8 mouse cellular contexts compared by ENCODE assay signal in the genomic region with DNA sequence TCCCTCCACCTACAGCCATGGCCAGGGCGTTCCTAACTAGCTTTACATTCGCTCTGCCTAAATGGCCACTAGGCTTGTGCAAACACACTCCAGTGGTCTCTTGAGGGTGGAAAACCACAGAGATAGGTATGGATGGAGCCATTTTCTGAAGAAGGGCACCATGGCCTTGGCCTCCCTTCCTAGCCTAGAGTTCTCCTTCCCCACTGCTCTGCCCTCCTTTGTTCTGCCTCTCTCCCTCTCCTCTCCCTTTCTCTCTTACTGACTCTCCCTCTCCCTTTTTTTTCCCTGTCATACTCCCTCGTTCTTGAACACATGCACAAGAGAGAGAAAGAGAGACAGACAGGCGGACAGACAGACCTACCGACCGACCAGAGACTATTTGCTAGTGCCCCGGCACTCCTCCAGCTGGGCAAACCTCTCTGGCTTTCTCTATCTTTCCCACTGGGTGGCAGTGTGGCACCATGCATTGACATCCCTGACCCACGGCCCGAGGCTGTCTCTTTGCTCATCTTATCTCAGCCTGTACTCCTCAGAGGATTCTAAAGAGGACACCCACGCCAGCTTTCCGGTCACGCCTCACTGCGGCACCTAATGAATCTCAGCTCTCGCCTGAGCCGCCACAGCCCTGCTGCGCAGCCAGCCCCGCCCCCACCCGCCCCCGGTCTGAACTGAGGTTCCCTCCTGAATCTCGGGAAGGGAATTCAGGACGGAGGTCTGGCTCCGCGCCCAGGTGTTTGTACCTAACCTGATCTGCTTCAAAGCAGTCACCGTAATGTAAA. TPM values are rescaled to one million over a fixed set of nuclear protein-coding genes. Genes with fewer than 3 reads are reported as not detected.
A peak's percentile ranks its signal among the peaks of the same experiment; 100 is the strongest.
DNase-seq lines count a peak whose midpoint lies in the region; ATAC-seq and TF ChIP-seq lines count a peak whose summit lies in the region.

No protein-coding gene starts in this region.

- peak overlapping the region; percentile 59 for H3K4me2 ChIP-seq in embryonic facial prominence, embryonic 14.5 days (ENCODE audit: low read depth, low read length)
- peak overlapping the region; percentile 51 for H3K4me2 ChIP-seq in kidney, embryonic 14.5 days (replicated peaks; ENCODE audit: low read depth, low read length)
- peak overlapping the region; percentile 67 for H3K4me2 ChIP-seq in limb, embryonic 14.5 days (replicated peaks; ENCODE audit: low read depth, low read length, severe bottlenecking)
- H3K4me2 ChIP-seq in midbrain, postnatal 0 days (ENCODE audit: low read depth, low read length, poor library complexity, severe bottlenecking), result peak overlapping the region; percentile 59

- no peak for TF ChIP-seq POLR2A in bone marrow, adult 2 months (IDR thresholded peaks at IDR 0.05; ENCODE audit: borderline replicate concordance, control insufficient read depth, low read depth, low read length)
- TF ChIP-seq POLR2A in limb, embryonic 14.5 days (IDR thresholded peaks at IDR 0.05; ENCODE audit: borderline replicate concordance, extremely low read depth, insufficient read depth, insufficient read length), result no peak

- no peaks in the 10 kb centered on the region for H3K4me1 ChIP-seq in bone marrow, adult 2 months (ENCODE audit: control insufficient read depth, insufficient read depth, low read length)
- H3K4me1 ChIP-seq in embryonic facial prominence, embryonic 14.5 days (ENCODE audit: control insufficient read depth, insufficient read depth, low read length), result no peaks in the 10 kb centered on the region
- H3K4me1 ChIP-seq in kidney, embryonic 14.5 days (ENCODE audit: control insufficient read depth, insufficient read depth, low read length), result peaks cover 4% of the 10 kb centered on the region; the same call in 1 of the 2 replicates
- no peaks in the 10 kb centered on the region for H3K4me1 ChIP-seq in limb, embryonic 14.5 days (ENCODE audit: control insufficient read depth, insufficient read depth, low read length)
- peaks cover 11% of the 10 kb centered on the region for H3K4me1 ChIP-seq in midbrain, postnatal 0 days (ENCODE audit: insufficient read depth, low read length)

- peak; percentile 71 to 76 for DNase-seq in B cell, adult 2 months
- peak; percentile 91 for DNase-seq in embryonic facial prominence, embryonic 14.5 days (ENCODE audit: low spot score)
- DNase-seq in heart, adult 9 months (ENCODE audit: low spot score in 2 of 2), result peak; percentile 78 to 82
- peak; percentile 78 for DNase-seq in limb, embryonic 14.5 days (ENCODE audit: low spot score)
- DNase-seq in midbrain, postnatal 0 days (ENCODE audit: low spot score), result peak; percentile 95
- peak; percentile 55 to 59 for DNase-seq in spleen, postnatal 36 days (ENCODE audit: low spot score in 2 of 2)

- ATAC-seq in embryonic facial prominence, embryonic 14.5 days (ENCODE audit: low read depth), result peak; percentile 89
- peak; percentile 96 for ATAC-seq in kidney, embryonic 14.5 days (ENCODE audit: low FRiP score, low TSS enrichment)
- peak; percentile 85 for ATAC-seq in limb, embryonic 14.5 days (ENCODE audit: low FRiP score, low read depth)
- peak; percentile 92 for ATAC-seq in midbrain, postnatal 0 days (ENCODE audit: low FRiP score)

- WGBS in bone marrow, adult 2 months, result 11% methylated on average over 24 of the region's 24 CpGs
- 9% methylated on average over 24 of the region's 24 CpGs for WGBS in embryonic facial prominence, embryonic 14.5 days
- WGBS in kidney, embryonic 14.5 days, result 9% methylated on average over 24 of the region's 24 CpGs
- 9% methylated on average over 24 of the region's 24 CpGs for WGBS in limb, embryonic 14.5 days
- 8% methylated on average over 23 of the region's 24 CpGs for WGBS in midbrain, postnatal 0 days

- TF ChIP-seq CTCF in bone marrow, adult 2 months (IDR thresholded peaks at IDR 0.05; ENCODE audit: control insufficient read depth, insufficient read depth, low read length), result peak; percentile 64
- peak; percentile 94 for TF ChIP-seq CTCF in midbrain, postnatal 0 days (IDR thresholded peaks at IDR 0.05)

- H3K36me3 ChIP-seq in embryonic facial prominence, embryonic 14.5 days (ENCODE audit: control insufficient read depth, insufficient read depth, low read length), result no peaks in the 10 kb centered on the region
- H3K36me3 ChIP-seq in kidney, embryonic 14.5 days (ENCODE audit: control insufficient read depth, insufficient read depth, low read length), result no peaks in the 10 kb centered on the region
- no peaks in the 10 kb centered on the region for H3K36me3 ChIP-seq in limb, embryonic 14.5 days (ENCODE audit: control insufficient read depth, insufficient read depth, low read length)
- no peaks in the 10 kb centered on the region for H3K36me3 ChIP-seq in midbrain, postnatal 0 days (ENCODE audit: insufficient read depth, low read length)

- H3K27me3 ChIP-seq in embryonic facial prominence, embryonic 14.5 days (replicated peaks; ENCODE audit: control insufficient read depth, insufficient read depth, low read length), result no peaks in the 10 kb centered on the region
- H3K27me3 ChIP-seq in kidney, embryonic 14.5 days (ENCODE audit: control insufficient read depth, insufficient read depth, low read length), result no peaks in the 10 kb centered on the region
- peaks cover 5% of the 10 kb centered on the region; the same call in 1 of the 2 replicates for H3K27me3 ChIP-seq in limb, embryonic 14.5 days (ENCODE audit: control insufficient read depth, insufficient read depth, low read length)
- H3K27me3 ChIP-seq in midbrain, postnatal 0 days (ENCODE audit: insufficient read depth, low read length), result no peaks in the 10 kb centered on the region

- H3K4me3 ChIP-seq in bone marrow, adult 2 months (replicated peaks; ENCODE audit: control insufficient read depth, low read depth, low read length), result no peak overlapping the region
- peak overlapping the region; percentile 38 for H3K4me3 ChIP-seq in embryonic facial prominence, embryonic 14.5 days (ENCODE audit: low read depth, low read length)
- peak overlapping the region; percentile 40 for H3K4me3 ChIP-seq in kidney, embryonic 14.5 days (ENCODE audit: low read length)
- H3K4me3 ChIP-seq in limb, embryonic 14.5 days (replicated peaks; ENCODE audit: low read length), result peak overlapping the region; percentile 43
- peak overlapping the region; percentile 22 for H3K4me3 ChIP-seq in midbrain, postnatal 0 days (ENCODE audit: low read depth, low read length)

- H3K9me3 ChIP-seq in embryonic facial prominence, embryonic 14.5 days (ENCODE audit: control insufficient read depth, low read length), result no peaks in the 10 kb centered on the region
- no peaks in the 10 kb centered on the region for H3K9me3 ChIP-seq in kidney, embryonic 14.5 days (ENCODE audit: control insufficient read depth, low read length)
- 0 out of 2 replicates have a peak, but pooled peaks cover 4% of the 10 kb centered on the region for H3K9me3 ChIP-seq in limb, embryonic 14.5 days (ENCODE audit: control insufficient read depth, low read length)
- H3K9me3 ChIP-seq in midbrain, postnatal 0 days (ENCODE audit: low read length), result no peaks in the 10 kb centered on the region

- H3K27ac ChIP-seq in bone marrow, adult 2 months (ENCODE audit: control insufficient read depth, insufficient read depth, low read depth, low read length, poor library complexity), result no peak overlapping the region
- no peak overlapping the region for H3K27ac ChIP-seq in embryonic facial prominence, embryonic 14.5 days (replicated peaks; ENCODE audit: low read depth, low read length)
- no peak overlapping the region for H3K27ac ChIP-seq in kidney, embryonic 14.5 days (ENCODE audit: low read depth, low read length)
- H3K27ac ChIP-seq in limb, embryonic 14.5 days (replicated peaks; ENCODE audit: low read depth, low read length), result no peak overlapping the region
- H3K27ac ChIP-seq in midbrain, postnatal 0 days (ENCODE audit: low read depth, low read length), result peak overlapping the region; percentile 69

- H3K9ac ChIP-seq in embryonic facial prominence, embryonic 14.5 days (ENCODE audit: low read depth, low read length), result peak overlapping the region; percentile 52
- 0 out of 2 replicates have a peak overlapping the region, but pooled peaks have one; percentile 12 for H3K9ac ChIP-seq in kidney, embryonic 14.5 days (ENCODE audit: low read depth, low read length)
- peak overlapping the region; percentile 55 for H3K9ac ChIP-seq in limb, embryonic 14.5 days (ENCODE audit: low read depth, low read length, severe bottlenecking)
- peak overlapping the region; percentile 54 for H3K9ac ChIP-seq in midbrain, postnatal 0 days (replicated peaks; ENCODE audit: low read length, poor library complexity, severe bottlenecking)

RNA-seq across cellular contexts. Expression of gene Allc, which starts 7.0 kb away (rescaled TPM):
- not detected in 2 replicates for polyA plus RNA-seq in bone marrow, adult 2 months (2011; ENCODE audit: insufficient read depth, insufficient read length, low replicate concordance, missing spikeins)
- not detected in 2 replicates for polyA plus RNA-seq in embryonic facial prominence, embryonic 14.5 days (2014; fragmentation: Nextera tagmentation; extraction: Ambion mirVana)
- polyA plus RNA-seq in kidney, embryonic 14.5 days (2014; fragmentation: Nextera tagmentation; extraction: Ambion mirVana), result 0.14 TPM in 1 of 2 replicates, not detected in the other
- not detected in 2 replicates for polyA plus RNA-seq in limb, embryonic 14.5 days (2012; rRNA removed)
- polyA plus RNA-seq in limb, embryonic 14.5 days (2014; fragmentation: Nextera tagmentation; extraction: Ambion mirVana), result not detected in 2 replicates
- 0.16 TPM in 1 of 2 replicates, not detected in the other for total RNA-seq in midbrain, postnatal 0 days (2014; rRNA removed)
- 0.32 and 0.58 TPM in 2 replicates for polyA plus RNA-seq in midbrain, postnatal 0 days (2015; fragmentation: Nextera tagmentation; extraction: Ambion mirVana)

RNA-seq across cellular contexts. Expression of gene Colec11, which starts 33.9 kb away (rescaled TPM):
- polyA plus RNA-seq in bone marrow, adult 2 months (2011; ENCODE audit: insufficient read depth, insufficient read length, low replicate concordance, missing spikeins), result not detected in 2 replicates
- 0.56 and 0.78 TPM in 2 replicates for polyA plus RNA-seq in embryonic facial prominence, embryonic 14.5 days (2014; fragmentation: Nextera tagmentation; extraction: Ambion mirVana)
- polyA plus RNA-seq in kidney, embryonic 14.5 days (2014; fragmentation: Nextera tagmentation; extraction: Ambion mirVana), result 1.9 and 2.6 TPM in 2 replicates
- polyA plus RNA-seq in limb, embryonic 14.5 days (2012; rRNA removed), result 0.12 and 0.36 TPM in 2 replicates
- polyA plus RNA-seq in limb, embryonic 14.5 days (2014; fragmentation: Nextera tagmentation; extraction: Ambion mirVana), result 0.28 and 0.32 TPM in 2 replicates
- 0.57 and 1.4 TPM in 2 replicates for total RNA-seq in midbrain, postnatal 0 days (2014; rRNA removed)
- 0.85 and 1.1 TPM in 2 replicates for polyA plus RNA-seq in midbrain, postnatal 0 days (2015; fragmentation: Nextera tagmentation; extraction: Ambion mirVana)

RNA-seq across cellular contexts. Expression of gene Dcdc2c, which starts 37.1 kb away (rescaled TPM):
- not detected in 2 replicates for polyA plus RNA-seq in bone marrow, adult 2 months (2011; ENCODE audit: insufficient read depth, insufficient read length, low replicate concordance, missing spikeins)
- 0.18 and 0.32 TPM in 2 replicates for polyA plus RNA-seq in embryonic facial prominence, embryonic 14.5 days (2014; fragmentation: Nextera tagmentation; extraction: Ambion mirVana)
- 0.16 and 0.23 TPM in 2 replicates for polyA plus RNA-seq in kidney, embryonic 14.5 days (2014; fragmentation: Nextera tagmentation; extraction: Ambion mirVana)
- 0.06 TPM in 1 of 2 replicates, not detected in the other for polyA plus RNA-seq in limb, embryonic 14.5 days (2012; rRNA removed)
- 0.18 TPM in 1 of 2 replicates, not detected in the other for polyA plus RNA-seq in limb, embryonic 14.5 days (2014; fragmentation: Nextera tagmentation; extraction: Ambion mirVana)
- total RNA-seq in midbrain, postnatal 0 days (2014; rRNA removed), result not detected in 2 replicates
- 0.43 and 0.56 TPM in 2 replicates for polyA plus RNA-seq in midbrain, postnatal 0 days (2015; fragmentation: Nextera tagmentation; extraction: Ambion mirVana)

RNA-seq across cellular contexts. Expression of gene Rps7, which starts 46.5 kb away (rescaled TPM):
- 313 and 671 TPM in 2 replicates for polyA plus RNA-seq in bone marrow, adult 2 months (2011; ENCODE audit: insufficient read depth, insufficient read length, low replicate concordance, missing spikeins)
- 941 and 979 TPM in 2 replicates for polyA plus RNA-seq in embryonic facial prominence, embryonic 14.5 days (2014; fragmentation: Nextera tagmentation; extraction: Ambion mirVana)
- 959 and 1,233 TPM in 2 replicates for polyA plus RNA-seq in kidney, embryonic 14.5 days (2014; fragmentation: Nextera tagmentation; extraction: Ambion mirVana)
- polyA plus RNA-seq in limb, embryonic 14.5 days (2012; rRNA removed), result 876 and 1,182 TPM in 2 replicates
- 1,044 and 1,048 TPM in 2 replicates for polyA plus RNA-seq in limb, embryonic 14.5 days (2014; fragmentation: Nextera tagmentation; extraction: Ambion mirVana)
- 844 and 942 TPM in 2 replicates for total RNA-seq in midbrain, postnatal 0 days (2014; rRNA removed)
- polyA plus RNA-seq in midbrain, postnatal 0 days (2015; fragmentation: Nextera tagmentation; extraction: Ambion mirVana), result 481 and 538 TPM in 2 replicates
